Mouse (Mus musculus) heart, embryonic 12.5 days (tissue): ENCODE data around the gene Map3k14. TPM values are rescaled to one million over a fixed set of nuclear protein-coding genes. Genes with fewer than 3 reads are reported as not detected.

Experiments
- ATAC-seq: fragments of 200-750 bp; cut with Nextera tagmentation; 2 replicates; pipeline ENCODE4 v1.8.0; 2017; ENCODE audit warnings: moderate TSS enrichment, moderate library complexity; ENCODE audit not compliant: insufficient number of reproducible peaks, low FRiP score
- H3K27ac ChIP-seq: fragments of 300-500 bp; sonication (generic); 2 replicates; pipeline ENCODE4 v1.5.1; 2016; ENCODE audit warnings: mild to moderate bottlenecking, moderate library complexity; ENCODE audit not compliant: poor library complexity, severe bottlenecking
- H3K27me3 ChIP-seq: fragments of 300-500 bp; sonication (generic); replicated peaks from 2 replicates; pipeline ENCODE4 v1.6.1; 2016; ENCODE audit warnings: mild to moderate bottlenecking, moderate library complexity
- H3K36me3 ChIP-seq: fragments of 300-500 bp; sonication (generic); 2 replicates; pipeline ENCODE4 v1.6.1; 2016; ENCODE audit warnings: mild to moderate bottlenecking, moderate library complexity
- H3K4me1 ChIP-seq: fragments of 300-500 bp; sonication (generic); replicated peaks from 2 replicates; pipeline ENCODE4 v1.6.1; 2016; ENCODE audit warnings: mild to moderate bottlenecking
- H3K4me2 ChIP-seq: fragments of 300-500 bp; sonication (generic); 2 replicates; pipeline ENCODE4 v1.6.1; 2016; ENCODE audit warnings: mild to moderate bottlenecking, moderate library complexity
- H3K4me3 ChIP-seq: fragments of 300-500 bp; sonication (generic); 2 replicates; pipeline ENCODE4 v1.5.1; 2016; ENCODE audit warnings: mild to moderate bottlenecking
- H3K9ac ChIP-seq: fragments of 300-500 bp; sonication (generic); 2 replicates; pipeline ENCODE4 v1.6.1; 2016; ENCODE audit warnings: mild to moderate bottlenecking, moderate library complexity
- H3K9me3 ChIP-seq: fragments of 300-500 bp; sonication (generic); replicated peaks from 2 replicates; pipeline ENCODE4 v1.6.1; 2016; ENCODE audit warnings: mild to moderate bottlenecking, moderate library complexity
- WGBS: fragments of 180-500 bp; shearing (Covaris S2); methylation state at CpG from one replicate; pipeline ENCODE4 v1.1.7; 2016; 5-methylcytosine and 5-hydroxymethylcytosine counted together
- polyA plus RNA-seq: library from polyadenylated mRNA; unstranded; fragments of >200 nt; fragmentation: Nextera tagmentation; extraction: Ambion mirVana; gene quantifications from 2 replicates; pipeline ENCODE4 v1.2.1, GENCODE M21; 2016

Map3k14 gene
- polyA plus RNA-seq, 1 experiment from 2014 or later, result 2.0 TPM

- H3K27me3 ChIP-seq, result peaks cover 12% of the 10 kb centered on the region
- 83% methylated on average over 5 of the region's 5 CpGs for WGBS
- no peak for ATAC-seq
- H3K4me3 ChIP-seq, result no peak overlapping the region
- H3K9ac ChIP-seq, result no peak overlapping the region
- no peak overlapping the region for H3K27ac ChIP-seq
- H3K36me3 ChIP-seq, result no peaks in the 10 kb centered on the region
- H3K4me1 ChIP-seq, result peaks cover 6% of the 10 kb centered on the region; the same call in 1 of the 2 replicates
- H3K4me2 ChIP-seq, result no peak overlapping the region
- peaks cover 5% of the 10 kb centered on the region; the same call in 1 of the 2 replicates for H3K9me3 ChIP-seq
These were observed 53.6 kb downstream of the Map3k14 start for GRCm38 (mm10) chr11:103213712-103214111.

GRCm38 (mm10) chr11:103210291-103210690 is 57.0 kb downstream of the Map3k14 start:
- Histone ChIP-seq H3K27me3 (peaks cover 7% of the 10 kb centered on the region; the same call in 1 of the 2 replicates), H3K4me3 (no peak overlapping the region), H3K9ac (no peak overlapping the region), H3K4me1 (no peaks in the 10 kb centered on the region), H3K9me3 (peaks cover 5% of the 10 kb centered on the region; the same call in 1 of the 2 replicates), H3K36me3 (no peaks in the 10 kb centered on the region), H3K4me2 (no peak overlapping the region), H3K27ac (no peak overlapping the region)
- ATAC-seq, result no peak
- WGBS, result 60% methylated on average over 8 of the region's 8 CpGs

- no peaks in the 10 kb centered on the region for H3K4me1 ChIP-seq
- no peak within 1 kb of the TSS for H3K27ac ChIP-seq
- ATAC-seq, result no peak
- H3K4me2 ChIP-seq, result no peak within 1 kb of the TSS
- H3K36me3 ChIP-seq, result no peaks in the 10 kb centered on the region
- no peak within 1 kb of the TSS for H3K9ac ChIP-seq
- peaks cover 7% of the 10 kb centered on the region; the same call in 1 of the 2 replicates for H3K27me3 ChIP-seq
- no peak within 1 kb of the TSS for H3K4me3 ChIP-seq
- H3K9me3 ChIP-seq, result 0 out of 2 replicates have a peak, but pooled peaks cover 4% of the 10 kb centered on the region
- 78% methylated on average over 3 of the region's 3 CpGs for whole genome bisulfite sequencing
These were observed 58.8 kb downstream of the Map3k14 start, which contains the start of gene 1700023F06Rik for GRCm38 (mm10) chr11:103208458-103208857. 1700023F06Rik (minus strand) TSS chr11:103208558.

- Histone ChIP-seq H3K36me3 (no peaks in the 10 kb centered on the region), H3K4me2 (no peak overlapping the region), H3K27ac (no peak overlapping the region), H3K4me1 (peaks cover 7% of the 10 kb centered on the region), H3K27me3 (peaks cover 10% of the 10 kb centered on the region), H3K4me3 (no peak overlapping the region), H3K9ac (no peak overlapping the region), H3K9me3 (no peaks in the 10 kb centered on the region)
- no peak for ATAC-seq
- 79% methylated on average over 6 of the region's 6 CpGs for WGBS
These were observed 61.1 kb downstream of the Map3k14 start for GRCm38 (mm10) chr11:103206203-103206602.

- Histone ChIP-seq H3K4me1 (peaks cover 23% of the 10 kb centered on the region), H3K4me2 (no peak overlapping the region), H3K9ac (no peak overlapping the region), H3K27me3 (peaks cover 44% of the 10 kb centered on the region), H3K36me3 (no peaks in the 10 kb centered on the region), H3K27ac (no peak overlapping the region), H3K4me3 (no peak overlapping the region), H3K9me3 (no peaks in the 10 kb centered on the region)
- ATAC-seq, result no peak
These were observed 64.9 kb downstream of the Map3k14 start for GRCm38 (mm10) chr11:103202376-103202775.

GRCm38 (mm10) chr11:103201664-103202063 is 65.6 kb downstream of the Map3k14 start:
- Histone ChIP-seq H3K4me1 (peaks cover 23% of the 10 kb centered on the region), H3K4me2 (no peak overlapping the region), H3K4me3 (no peak overlapping the region), H3K36me3 (no peaks in the 10 kb centered on the region), H3K9me3 (no peaks in the 10 kb centered on the region), H3K27me3 (peaks cover 51% of the 10 kb centered on the region), H3K27ac (no peak overlapping the region), H3K9ac (no peak overlapping the region)
- 17% methylated on average over 6 of the region's 6 CpGs for WGBS
- no peak for ATAC-seq

- H3K4me2 ChIP-seq, result peak overlapping the region; percentile 74
- ATAC-seq, result peak; percentile 20; the same call in 1 of the 2 replicates
- H3K36me3 ChIP-seq, result no peaks in the 10 kb centered on the region
- no peaks in the 10 kb centered on the region for H3K9me3 ChIP-seq
- H3K9ac ChIP-seq, result 0 out of 2 replicates have a peak overlapping the region, but pooled peaks have one; percentile 47
- peak overlapping the region; percentile 46 for H3K4me3 ChIP-seq
- H3K27ac ChIP-seq, result no peak overlapping the region
- peaks cover 23% of the 10 kb centered on the region for H3K4me1 ChIP-seq
- 3% methylated on average over 59 of the region's 59 CpGs for WGBS
- peaks cover 73% of the 10 kb centered on the region for H3K27me3 ChIP-seq
These were observed 68.1 kb downstream of the Map3k14 start for GRCm38 (mm10) chr11:103198911-103199803.

GRCm38 (mm10) chr11:103198339-103198738 is 68.9 kb downstream of the Map3k14 start:
- no peak for ATAC-seq
- peak overlapping the region; percentile 74 for H3K4me2 ChIP-seq
- 4% methylated on average over 16 of the region's 16 CpGs for WGBS
- peaks cover 81% of the 10 kb centered on the region for H3K27me3 ChIP-seq
- peak overlapping the region; percentile 46; the same call in 1 of the 2 replicates for H3K4me3 ChIP-seq
- no peak overlapping the region for H3K27ac ChIP-seq
- H3K4me1 ChIP-seq, result peaks cover 23% of the 10 kb centered on the region
- H3K9ac ChIP-seq, result no peak overlapping the region
- H3K36me3 ChIP-seq, result no peaks in the 10 kb centered on the region
- no peaks in the 10 kb centered on the region for H3K9me3 ChIP-seq

GRCm38 (mm10) chr11:103197340-103197739 is 69.9 kb downstream of the Map3k14 start:
- Histone ChIP-seq H3K4me2 (no peak overlapping the region), H3K4me1 (peaks cover 32% of the 10 kb centered on the region), H3K4me3 (no peak overlapping the region), H3K36me3 (no peaks in the 10 kb centered on the region), H3K9ac (no peak overlapping the region), H3K9me3 (no peaks in the 10 kb centered on the region), H3K27ac (no peak overlapping the region), H3K27me3 (peaks cover 91% of the 10 kb centered on the region)
- WGBS, result 71% methylated on average over 4 of the region's 4 CpGs
- no peak for ATAC-seq

GRCm38 (mm10) chr11:103195656-103196055 is 71.6 kb downstream of the Map3k14 start:
- no peaks in the 10 kb centered on the region for H3K36me3 ChIP-seq
- H3K9me3 ChIP-seq, result no peaks in the 10 kb centered on the region
- peaks cover 25% of the 10 kb centered on the region for H3K4me1 ChIP-seq
- H3K4me3 ChIP-seq, result no peak overlapping the region
- no peak overlapping the region for H3K9ac ChIP-seq
- no peak overlapping the region for H3K27ac ChIP-seq
- H3K27me3 ChIP-seq, result peaks cover 100% of the 10 kb centered on the region
- H3K4me2 ChIP-seq, result no peak overlapping the region
- WGBS, result 75% methylated on average over 5 of the region's 5 CpGs
- no peak for ATAC-seq

GRCm38 (mm10) chr11:103195236-103195635 is 72.0 kb downstream of the Map3k14 start:
- no peak for ATAC-seq
- 82% methylated on average over 18 of the region's 18 CpGs for WGBS
- H3K9ac ChIP-seq, result no peak overlapping the region
- H3K4me2 ChIP-seq, result no peak overlapping the region
- no peaks in the 10 kb centered on the region for H3K36me3 ChIP-seq
- no peak overlapping the region for H3K4me3 ChIP-seq
- H3K4me1 ChIP-seq, result peaks cover 25% of the 10 kb centered on the region
- peaks cover 100% of the 10 kb centered on the region for H3K27me3 ChIP-seq
- no peak overlapping the region for H3K27ac ChIP-seq
- H3K9me3 ChIP-seq, result no peaks in the 10 kb centered on the region
